Mouse (Mus musculus) kidney, adult 2 months (tissue): ENCODE measurements around the gene Kcng1. TPM values are rescaled to one million over a fixed set of nuclear protein-coding genes. Genes with fewer than 3 reads are reported as not detected.

Experiments used
- DNase-seq: peaks from one replicate; pipeline ENCODE4 v3.0.0; 2021
- H3K27ac ChIP-seq: fragments of 200-500 bp; 2 replicates; pipeline ENCODE4 v1.5.1; 2012; ENCODE audit warnings: low read depth, low read length, control low read depth, inconsistent platforms; ENCODE audit not compliant: insufficient read depth
- H3K27me3 ChIP-seq: fragments of 200-500 bp; replicated peaks from 2 replicates; pipeline ENCODE4 v1.6.1; 2012; ENCODE audit warnings: mild to moderate bottlenecking, moderate library complexity, low read length, inconsistent platforms; ENCODE audit not compliant: control insufficient read depth, insufficient read depth
- H3K36me3 ChIP-seq: fragments of 200-500 bp; 2 replicates; pipeline ENCODE4 v1.6.1; 2012; ENCODE audit warnings: mild to moderate bottlenecking, moderate library complexity, low read length, inconsistent platforms; ENCODE audit not compliant: control insufficient read depth, insufficient read depth
- H3K4me1 ChIP-seq: fragments of 200-500 bp; 2 replicates; pipeline ENCODE4 v1.6.1; 2011; ENCODE audit warnings: low read length; ENCODE audit not compliant: control insufficient read depth, insufficient read depth
- H3K4me3 ChIP-seq: fragments of 200-500 bp; 2 replicates; pipeline ENCODE4 v1.5.1; 2011; ENCODE audit warnings: mild to moderate bottlenecking, low read depth, low read length, control low read depth; ENCODE audit not compliant: insufficient read depth
- CTCF ChIP-seq: fragments of 200-500 bp; conservative IDR thresholded peaks from 2 replicates; pipeline ENCODE4 v1.5.1; 2011; ENCODE audit warnings: low read depth, mild to moderate bottlenecking, control low read depth, low read length, moderate library complexity, mixed read lengths; ENCODE audit not compliant: insufficient read depth, insufficient read length
- POLR2A ChIP-seq: fragments of 200-500 bp; IDR thresholded peaks from one replicate; pipeline ENCODE4 v1.6.1; 2011; ENCODE audit warnings: low read depth, low read length, control low read depth
- whole genome bisulfite sequencing: fragments of 180-500 bp; shearing (Covaris S2); methylation state at CpG from one replicate; pipeline ENCODE4 v1.1.7; 2018; 5-methylcytosine and 5-hydroxymethylcytosine counted together
- polyA plus RNA-seq: library from polyadenylated mRNA; depleted of rRNA; stranded (reverse); fragments of >200 nt; gene quantifications from 2 replicates; pipeline ENCODE4 v1.2.3, GENCODE M21; 2012

The Kcng1 gene
- polyA plus RNA-seq, 1 experiment, result 0.77 TPM

DNA sequence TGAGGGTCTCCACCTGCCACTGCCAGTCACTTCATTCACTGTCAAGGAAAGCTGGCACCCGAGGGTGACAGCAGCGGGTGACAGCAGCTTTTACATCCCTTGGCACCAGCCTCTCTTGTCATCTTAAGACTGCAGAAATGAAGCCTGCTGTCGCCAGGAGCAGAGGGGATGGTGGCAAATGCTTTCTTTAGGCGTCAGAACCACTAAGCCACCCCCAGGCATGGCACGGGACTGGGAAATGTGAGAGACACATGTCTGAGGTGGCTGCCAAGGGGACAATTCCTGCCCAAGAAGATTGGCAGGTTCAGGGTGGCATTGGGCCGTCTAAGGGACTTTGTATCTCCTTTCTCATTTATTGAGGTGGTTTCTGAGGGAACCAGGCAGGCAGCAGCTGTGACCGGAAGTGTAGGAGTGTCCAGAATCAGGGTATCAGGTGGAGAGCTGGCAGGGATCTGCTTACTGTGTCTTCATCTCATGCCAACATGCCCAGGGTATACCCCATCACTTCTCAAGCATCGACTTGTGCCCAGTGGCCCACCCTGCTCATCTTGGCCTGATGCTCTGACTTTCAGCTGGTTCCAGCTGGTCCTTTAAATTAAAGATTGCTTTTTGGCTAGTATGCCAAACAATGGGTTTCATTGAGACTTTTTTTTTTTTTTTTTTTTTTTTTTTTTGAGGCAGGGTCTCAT is 33.2 kb downstream of the Kcng1 start:
- no peaks in the 10 kb centered on the region for H3K27me3 ChIP-seq
- H3K4me3 ChIP-seq, result no peak overlapping the region
- DNase-seq, result no peak
- no peaks in the 10 kb centered on the region for H3K36me3 ChIP-seq
- no peaks in the 10 kb centered on the region for H3K4me1 ChIP-seq
- H3K27ac ChIP-seq, result no peak overlapping the region
- TF ChIP-seq CTCF (no peak), POLR2A (no peak)
- WGBS, result 62% methylated on average over 8 of the region's 8 CpGs

- no peak for DNase-seq
- no peak overlapping the region for H3K4me3 ChIP-seq
- no peak overlapping the region for H3K27ac ChIP-seq
- no peaks in the 10 kb centered on the region for H3K36me3 ChIP-seq
- no peaks in the 10 kb centered on the region for H3K27me3 ChIP-seq
- TF ChIP-seq CTCF (no peak), POLR2A (no peak)
- WGBS, result 44% methylated on average over 8 of the region's 8 CpGs
- no peaks in the 10 kb centered on the region for H3K4me1 ChIP-seq
Observed at GRCm38 (mm10) chr2:168245571-168245970, 36.0 kb downstream of the Kcng1 start.

DNA sequence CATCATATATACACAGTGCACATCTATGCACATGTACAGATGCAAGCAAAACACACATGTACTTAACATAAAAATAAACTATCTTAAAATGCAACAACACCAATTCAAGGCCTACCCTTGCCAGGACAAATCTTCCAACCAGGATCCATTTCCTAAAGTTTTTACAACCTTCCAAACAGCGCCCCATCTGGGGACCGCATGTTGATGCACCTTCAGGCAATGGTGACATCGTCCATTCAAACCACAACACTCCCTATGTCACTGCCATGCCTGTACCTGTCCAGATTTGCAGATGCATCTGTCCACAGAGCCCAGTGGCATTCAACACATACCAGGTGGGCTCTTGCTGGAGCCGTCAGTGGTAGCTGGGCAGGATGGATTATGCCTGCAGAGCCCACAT is 38.3 kb downstream of the Kcng1 start:
- TF ChIP-seq CTCF (no peak), POLR2A (no peak)
- WGBS, result 71% methylated on average over 4 of the region's 4 CpGs

GRCm38 (mm10) chr2:168242841-168243240 is 38.7 kb downstream of the Kcng1 start:
- DNase-seq, result no peak
- H3K27me3 ChIP-seq, result no peaks in the 10 kb centered on the region
- no peak overlapping the region for H3K4me3 ChIP-seq
- no peak for TF ChIP-seq CTCF
- no peak for TF ChIP-seq POLR2A
- no peak overlapping the region for H3K27ac ChIP-seq
- H3K4me1 ChIP-seq, result no peaks in the 10 kb centered on the region
- H3K36me3 ChIP-seq, result no peaks in the 10 kb centered on the region

More for the DNA sequence above, 38.3 kb downstream of the Kcng1 start:
- H3K27ac ChIP-seq, result no peak overlapping the region
- no peaks in the 10 kb centered on the region for H3K4me1 ChIP-seq
- DNase-seq, result no peak
- no peaks in the 10 kb centered on the region for H3K27me3 ChIP-seq
- no peaks in the 10 kb centered on the region for H3K36me3 ChIP-seq
- H3K4me3 ChIP-seq, result no peak overlapping the region

GRCm38 (mm10) chr2:168238335-168238734 is 43.2 kb downstream of the Kcng1 start:
- Histone ChIP-seq H3K4me1 (no peaks in the 10 kb centered on the region), H3K27ac (no peak overlapping the region), H3K27me3 (no peaks in the 10 kb centered on the region), H3K36me3 (no peaks in the 10 kb centered on the region), H3K4me3 (no peak overlapping the region)
- no peak for DNase-seq
- WGBS, result 91% methylated on average over 4 of the region's 4 CpGs
- TF ChIP-seq POLR2A (no peak), CTCF (no peak)

DNA sequence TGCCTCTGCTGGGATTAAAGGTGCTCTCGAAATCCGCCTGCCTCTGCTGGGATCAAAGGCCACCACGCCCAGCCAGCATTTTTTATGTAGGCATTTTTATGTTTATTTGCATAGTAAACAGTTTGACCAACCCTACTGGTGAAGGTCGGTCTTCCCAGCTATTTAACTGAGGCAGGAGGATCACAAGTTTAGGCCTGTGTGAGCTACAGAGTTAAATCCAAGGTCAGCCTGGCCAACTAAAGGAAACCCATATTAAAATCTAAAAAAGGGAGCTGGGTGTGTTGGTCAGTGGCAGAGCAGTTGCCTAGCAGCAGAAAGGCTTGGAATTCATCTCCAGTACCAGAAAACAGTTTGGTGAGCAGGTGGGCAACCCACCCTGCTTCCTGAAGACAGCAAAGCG is 48.2 kb downstream of the Kcng1 start:
- TF ChIP-seq POLR2A (no peak), CTCF (no peak)
- Histone ChIP-seq H3K4me1 (peaks cover 14% of the 10 kb centered on the region), H3K36me3 (no peaks in the 10 kb centered on the region), H3K27ac (no peak overlapping the region), H3K4me3 (no peak overlapping the region), H3K27me3 (no peaks in the 10 kb centered on the region)
- 85% methylated on average over 5 of the region's 5 CpGs for WGBS
- DNase-seq, result no peak

DNA sequence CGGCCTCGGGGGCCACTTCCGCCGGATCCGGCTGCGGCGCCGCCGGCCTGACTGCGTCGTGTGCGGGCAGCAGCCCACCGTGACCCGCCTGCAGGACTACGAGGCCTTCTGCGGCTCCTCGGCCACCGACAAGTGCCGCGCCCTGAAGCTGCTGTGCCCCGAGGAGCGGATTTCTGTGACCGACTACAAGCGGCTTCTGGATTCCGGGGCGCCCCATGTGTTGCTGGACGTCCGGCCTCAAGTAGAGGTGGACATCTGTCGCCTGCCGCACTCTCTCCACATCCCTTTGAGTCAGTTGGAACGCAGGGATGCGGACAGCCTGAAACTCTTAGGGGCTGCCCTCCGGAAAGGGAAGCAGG is 50.1 kb downstream of the Kcng1 start:
- WGBS, result 69% methylated on average over 33 of the region's 33 CpGs
- Histone ChIP-seq H3K4me1 (peaks cover 17% of the 10 kb centered on the region), H3K4me3 (peak overlapping the region; percentile 63), H3K27me3 (no peaks in the 10 kb centered on the region), H3K36me3 (no peaks in the 10 kb centered on the region; the same call in 1 of the 2 replicates), H3K27ac (no peak overlapping the region)
- TF ChIP-seq CTCF (no peak), POLR2A (no peak)
- DNase-seq, result no peak
